Mouse (Mus musculus): ENCODE results near the gene Ift81.

DNA sequence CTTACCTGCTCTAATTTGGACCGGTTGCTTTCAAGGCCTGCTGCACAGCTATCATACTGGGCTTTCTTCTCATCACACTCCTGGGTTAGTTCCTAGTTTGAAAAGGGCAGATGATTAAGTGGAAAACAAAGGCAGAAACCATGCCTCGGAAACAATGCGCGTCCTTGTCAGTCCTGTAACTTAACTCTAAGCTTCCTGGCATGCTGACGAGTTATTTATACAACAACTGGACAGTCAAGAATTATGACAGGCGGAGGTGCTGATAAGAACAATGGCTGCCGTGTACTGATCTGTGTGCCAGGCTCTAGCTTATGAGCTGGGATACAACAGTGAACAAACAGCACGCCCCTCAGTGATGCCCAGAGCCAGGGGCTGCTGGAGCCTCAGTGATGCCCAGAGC lies 53.7 kb downstream of the Ift81 start:
- TF ChIP-seq CTCF (IDR thresholded peaks at IDR 0.05; ENCODE audit: low read depth) (no peak), EP300 (IDR thresholded peaks at IDR 0.05; ENCODE audit: low read depth) (no peak)
